Mouse (Mus musculus): ENCODE measurements around the gene Fgf22. TPM values are rescaled to one million over a fixed set of nuclear protein-coding genes. Genes with fewer than 3 reads are reported as not detected.
A peak's percentile ranks its signal among the peaks of the same experiment; 100 is the strongest.
"Not testable (repeated sequence)": the region's sequence is repeated elsewhere in the genome, so short reads cannot be mapped to it uniquely, and the experiment has no call there.

Gene Fgf22
- polyA plus RNA-seq, 1 experiment from 2014 or later: 1.6 TPM

GRCm38 (mm10) chr10:79743161-79743560 is 11.7 kb upstream of the Fgf22 start:
- Histone ChIP-seq H3K9ac (no peak overlapping the region), H3K27ac (no peak overlapping the region), H3K36me3 (replicated peaks; ENCODE audit: control insufficient read depth, insufficient read depth) (peaks cover 56% of the 10 kb centered on the region), H3K27me3 (ENCODE audit: control insufficient read depth, insufficient read depth, low read length) (no peaks in the 10 kb centered on the region), H3K4me3 (replicated peaks; ENCODE audit: low read length) (no peak overlapping the region), H3K4me1 (replicated peaks; ENCODE audit: control insufficient read depth, insufficient read depth, low read length) (peaks cover 7% of the 10 kb centered on the region), H3K4me2 (replicated peaks) (no peak overlapping the region), H3K9me3 (ENCODE audit: control insufficient read depth, low read length) (peaks cover 30% of the 10 kb centered on the region)
- ATAC-seq (ENCODE audit: low FRiP score): no peak
- WGBS: 91% methylated on average over 11 of the region's 11 CpGs
- DNase-seq (ENCODE audit: low spot score): no peak

DNA sequence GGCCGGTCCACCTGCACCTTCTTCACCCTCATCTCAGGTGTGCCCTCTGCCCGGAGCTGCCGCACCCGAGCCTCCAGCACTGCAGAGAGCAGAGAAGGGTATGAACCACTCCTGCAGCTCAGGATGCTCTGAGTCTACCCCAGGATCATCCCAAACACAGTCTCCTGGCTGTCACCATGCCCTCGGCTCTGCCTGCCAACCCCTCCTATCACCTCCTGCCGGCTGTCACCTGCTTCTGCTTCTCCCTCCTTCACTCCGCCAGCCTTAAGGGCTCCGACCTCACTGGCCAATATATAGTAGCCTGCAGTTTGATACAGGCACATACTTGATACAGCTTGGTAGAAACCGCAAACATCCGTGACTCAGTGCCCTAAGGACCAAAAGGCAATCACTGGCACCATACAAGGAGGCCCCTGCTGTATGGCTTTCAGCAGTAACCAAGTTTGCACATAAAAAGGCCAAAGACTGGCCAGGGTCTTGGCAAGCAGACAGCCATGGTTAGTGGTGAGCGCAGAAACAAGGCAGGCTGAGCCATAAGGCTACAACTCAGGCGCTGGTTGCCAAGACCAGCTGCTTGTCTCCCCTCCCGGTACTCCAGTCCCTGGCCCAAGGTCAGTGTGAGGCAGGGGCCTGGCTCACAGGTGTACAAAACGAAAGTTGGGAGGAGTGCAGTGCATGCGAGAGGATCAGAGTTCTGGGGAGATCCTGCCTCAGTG is 11.1 kb upstream of the Fgf22 start:
- Histone ChIP-seq H3K9ac (no peak overlapping the region), H3K4me2 (replicated peaks) (no peak overlapping the region), H3K4me1 (replicated peaks; ENCODE audit: control insufficient read depth, insufficient read depth, low read length) (peaks cover 7% of the 10 kb centered on the region), H3K9me3 (ENCODE audit: control insufficient read depth, low read length) (peaks cover 23% of the 10 kb centered on the region), H3K27me3 (ENCODE audit: control insufficient read depth, insufficient read depth, low read length) (no peaks in the 10 kb centered on the region; the same call in 1 of the 2 replicates), H3K36me3 (replicated peaks; ENCODE audit: control insufficient read depth, insufficient read depth) (peaks cover 50% of the 10 kb centered on the region), H3K4me3 (replicated peaks; ENCODE audit: low read length) (no peak overlapping the region), H3K27ac (no peak overlapping the region)
- WGBS: 94% methylated on average over 15 of the region's 15 CpGs
- no peak for DNase-seq (ENCODE audit: low spot score)
- no peak for ATAC-seq (ENCODE audit: low FRiP score)

DNA sequence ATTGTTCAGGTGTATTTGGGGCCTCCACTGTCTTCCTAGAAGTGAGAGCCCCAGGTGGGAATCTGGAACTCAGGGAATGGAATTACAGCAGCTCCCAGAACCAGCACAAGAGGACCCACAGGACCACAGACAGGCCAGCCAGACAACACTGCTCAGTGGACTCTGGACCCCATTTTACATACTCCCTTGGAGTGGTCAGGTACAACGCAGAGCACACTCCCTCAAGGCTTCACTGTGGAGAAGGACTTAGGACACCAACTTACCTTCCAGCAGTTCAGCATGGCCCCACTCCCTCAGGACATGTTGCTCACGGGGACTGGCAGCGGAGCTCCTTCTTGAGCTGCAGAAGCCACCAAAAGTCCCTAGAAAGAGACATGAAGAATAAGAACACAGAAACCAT is 9.5 kb upstream of the Fgf22 start:
- Histone ChIP-seq H3K4me3 (replicated peaks; ENCODE audit: low read length) (peak overlapping the region; percentile 64; the same call in 1 of the 2 replicates), H3K9ac (peak overlapping the region; percentile 71; the same call in 1 of the 2 replicates)
- 90% methylated on average over 3 of the region's 3 CpGs for WGBS

DNA sequence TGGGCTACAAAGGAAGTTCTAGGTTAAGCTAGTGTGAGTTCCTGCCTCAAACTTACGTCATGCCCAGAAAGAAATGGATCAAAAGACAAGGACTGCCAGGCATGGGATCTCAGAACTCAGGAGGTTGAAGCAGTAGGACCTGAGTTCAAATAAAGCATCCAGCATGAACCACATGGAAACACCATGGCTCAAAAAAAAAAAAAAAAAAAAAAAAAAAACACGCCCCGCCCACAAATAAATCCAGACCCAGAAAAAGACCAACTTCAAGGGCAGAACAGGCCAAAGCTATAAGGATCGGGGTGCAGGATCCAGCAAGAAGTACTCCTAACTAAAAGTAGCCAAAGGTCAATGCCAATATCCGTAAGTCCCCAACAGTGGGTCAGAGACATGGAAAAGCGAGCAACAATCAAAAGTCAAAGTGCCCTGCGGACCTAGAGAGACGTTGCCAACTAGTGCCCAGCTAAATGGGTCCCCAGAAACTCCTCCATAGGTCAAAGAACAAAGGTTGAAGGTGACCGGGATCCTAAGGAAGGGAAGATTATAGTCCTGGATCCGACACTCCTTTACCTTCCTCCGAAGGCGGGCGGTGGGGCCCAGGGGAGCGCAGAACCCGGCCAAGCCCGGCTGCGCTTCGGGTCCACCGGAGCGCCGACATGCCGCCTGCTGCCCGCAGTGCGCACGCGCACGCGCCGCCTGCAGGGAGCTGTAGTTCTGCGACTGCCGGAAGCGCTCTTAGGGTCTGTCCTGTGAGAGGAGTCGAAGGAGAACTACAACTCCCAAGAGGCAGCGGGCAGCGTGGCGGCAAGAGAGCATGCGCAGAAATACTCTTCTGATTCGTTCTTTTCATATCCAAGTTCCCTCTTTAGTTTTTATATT is 8.7 kb upstream of the Fgf22 start, which contains the start of gene Polrmt:
Gene Polrmt (minus strand): TSS at position 684 of the 876 bp plus-strand sequence.
- DNase-seq (ENCODE audit: low spot score): peak; percentile 99
- ATAC-seq (ENCODE audit: low FRiP score): peak; percentile 96
- 3% methylated on average over 38 of the region's 38 CpGs for WGBS
- H3K4me2 ChIP-seq (replicated peaks): peak within 1 kb of the TSS; percentile 76
- H3K4me3 ChIP-seq (replicated peaks; ENCODE audit: low read length): peak within 1 kb of the TSS; percentile 64
- H3K9me3 ChIP-seq (ENCODE audit: control insufficient read depth, low read length): peaks cover under 1% of the 10 kb centered on the region; the same call in 1 of the 2 replicates
- no peaks in the 10 kb centered on the region; the same call in 1 of the 2 replicates for H3K27me3 ChIP-seq (ENCODE audit: control insufficient read depth, insufficient read depth, low read length)
- peaks cover 26% of the 10 kb centered on the region for H3K36me3 ChIP-seq (replicated peaks; ENCODE audit: control insufficient read depth, insufficient read depth)
- peak within 1 kb of the TSS; percentile 71 for H3K9ac ChIP-seq
- H3K27ac ChIP-seq: no peak within 1 kb of the TSS; the same call in 1 of the 2 replicates
- peaks cover 7% of the 10 kb centered on the region for H3K4me1 ChIP-seq (replicated peaks; ENCODE audit: control insufficient read depth, insufficient read depth, low read length)

More for the DNA sequence above, 9.5 kb upstream of the Fgf22 start:
- H3K36me3 ChIP-seq (replicated peaks; ENCODE audit: control insufficient read depth, insufficient read depth): peaks cover 33% of the 10 kb centered on the region
- ATAC-seq (ENCODE audit: low FRiP score) (no peak), DNase-seq (ENCODE audit: low spot score) (no peak)
- H3K4me2 ChIP-seq (replicated peaks): peak overlapping the region; percentile 76
- H3K27ac ChIP-seq: no peak overlapping the region
- peaks cover 7% of the 10 kb centered on the region for H3K4me1 ChIP-seq (replicated peaks; ENCODE audit: control insufficient read depth, insufficient read depth, low read length)
- H3K9me3 ChIP-seq (ENCODE audit: control insufficient read depth, low read length): peaks cover 8% of the 10 kb centered on the region; the same call in 1 of the 2 replicates
- no peaks in the 10 kb centered on the region; the same call in 1 of the 2 replicates for H3K27me3 ChIP-seq (ENCODE audit: control insufficient read depth, insufficient read depth, low read length)

GRCm38 (mm10) chr10:79746774-79747151 is 8.1 kb upstream of the Fgf22 start:
- ATAC-seq (ENCODE audit: low FRiP score) (peak; percentile 53), DNase-seq (ENCODE audit: low spot score) (no peak)
- no peaks in the 10 kb centered on the region for H3K9me3 ChIP-seq (ENCODE audit: control insufficient read depth, low read length)
- peak overlapping the region; percentile 76 for H3K4me2 ChIP-seq (replicated peaks)
- peaks cover 21% of the 10 kb centered on the region for H3K36me3 ChIP-seq (replicated peaks; ENCODE audit: control insufficient read depth, insufficient read depth)
- H3K27me3 ChIP-seq (ENCODE audit: control insufficient read depth, insufficient read depth, low read length): no peaks in the 10 kb centered on the region; the same call in 1 of the 2 replicates
- H3K4me1 ChIP-seq (replicated peaks; ENCODE audit: control insufficient read depth, insufficient read depth, low read length): peaks cover 7% of the 10 kb centered on the region
- H3K4me3 ChIP-seq (replicated peaks; ENCODE audit: low read length): peak overlapping the region; percentile 64
- peak overlapping the region; percentile 48 for H3K9ac ChIP-seq
- WGBS: 26% methylated on average over 6 of the region's 6 CpGs
- no peak overlapping the region for H3K27ac ChIP-seq

GRCm38 (mm10) chr10:79748496-79748895 is 6.4 kb upstream of the Fgf22 start:
- ATAC-seq (ENCODE audit: low FRiP score) (no peak), DNase-seq (ENCODE audit: low spot score) (no peak)
- H3K4me2 ChIP-seq (replicated peaks): no peak overlapping the region
- peaks cover 7% of the 10 kb centered on the region for H3K36me3 ChIP-seq (replicated peaks; ENCODE audit: control insufficient read depth, insufficient read depth)
- no peak overlapping the region for H3K9ac ChIP-seq
- H3K27ac ChIP-seq: no peak overlapping the region
- no peak overlapping the region for H3K4me3 ChIP-seq (replicated peaks; ENCODE audit: low read length)
- H3K4me1 ChIP-seq (replicated peaks; ENCODE audit: control insufficient read depth, insufficient read depth, low read length): peaks cover 7% of the 10 kb centered on the region
- WGBS: 78% methylated on average over 6 of the region's 6 CpGs
- no peaks in the 10 kb centered on the region; the same call in 1 of the 2 replicates for H3K27me3 ChIP-seq (ENCODE audit: control insufficient read depth, insufficient read depth, low read length)
- H3K9me3 ChIP-seq (ENCODE audit: control insufficient read depth, low read length): no peaks in the 10 kb centered on the region

DNA sequence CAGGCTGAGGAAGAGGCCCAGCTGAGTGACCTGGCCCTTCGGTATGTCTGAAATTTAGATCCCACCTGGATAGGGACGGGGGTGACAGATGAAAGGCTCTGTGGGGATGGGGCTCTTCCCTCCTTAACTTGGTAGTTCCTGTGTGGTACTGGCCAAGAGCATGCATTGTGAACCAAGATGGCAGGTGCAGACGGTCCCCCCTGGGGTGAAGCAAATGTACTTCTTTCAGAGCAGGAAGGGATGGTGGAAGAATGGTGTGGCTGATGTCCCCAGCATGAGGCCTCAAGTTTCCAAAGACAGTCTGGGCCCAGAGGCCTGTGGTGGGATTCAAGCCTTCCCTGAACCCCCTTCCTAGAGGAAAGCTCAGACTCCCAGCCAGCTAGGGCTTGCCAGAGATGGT is 978 bp downstream of the Fgf22 start:
- Histone ChIP-seq H3K4me1 (replicated peaks; ENCODE audit: control insufficient read depth, insufficient read depth, low read length) (peaks cover 11% of the 10 kb centered on the region; the same call in 1 of the 2 replicates), H3K36me3 (replicated peaks; ENCODE audit: control insufficient read depth, insufficient read depth) (peaks cover 50% of the 10 kb centered on the region), H3K27me3 (ENCODE audit: control insufficient read depth, insufficient read depth, low read length) (no peaks in the 10 kb centered on the region), H3K9ac (0 out of 2 replicates have a peak overlapping the region, but pooled peaks have one; percentile 57), H3K4me3 (replicated peaks; ENCODE audit: low read length) (no peak overlapping the region), H3K9me3 (ENCODE audit: control insufficient read depth, low read length) (no peaks in the 10 kb centered on the region), H3K4me2 (replicated peaks) (no peak overlapping the region), H3K27ac (no peak overlapping the region)
- WGBS: 89% methylated on average over 3 of the region's 3 CpGs
- ATAC-seq (ENCODE audit: low FRiP score) (no peak), DNase-seq (ENCODE audit: low spot score) (no peak)

DNA sequence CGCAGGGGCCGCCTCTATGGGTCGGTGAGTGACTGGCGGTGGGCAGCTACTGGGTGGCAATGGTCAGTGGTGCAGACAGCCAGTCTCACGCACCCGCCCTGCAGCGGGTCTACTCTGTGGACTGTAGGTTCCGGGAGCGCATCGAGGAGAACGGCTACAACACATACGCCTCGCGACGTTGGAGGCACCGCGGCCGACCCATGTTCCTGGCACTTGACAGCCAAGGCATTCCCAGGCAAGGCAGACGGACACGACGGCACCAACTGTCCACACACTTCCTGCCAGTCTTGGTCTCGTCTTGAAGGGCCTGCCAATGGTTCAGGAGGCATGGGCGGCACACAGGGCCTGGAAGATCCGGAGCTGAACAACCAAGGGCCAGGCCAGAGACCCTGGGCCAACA is 1.8 kb downstream of the Fgf22 start:
- Histone ChIP-seq H3K36me3 (replicated peaks; ENCODE audit: control insufficient read depth, insufficient read depth) (peaks cover 58% of the 10 kb centered on the region), H3K4me3 (replicated peaks; ENCODE audit: low read length) (no peak overlapping the region)
- ATAC-seq (ENCODE audit: low FRiP score): no peak

DNA sequence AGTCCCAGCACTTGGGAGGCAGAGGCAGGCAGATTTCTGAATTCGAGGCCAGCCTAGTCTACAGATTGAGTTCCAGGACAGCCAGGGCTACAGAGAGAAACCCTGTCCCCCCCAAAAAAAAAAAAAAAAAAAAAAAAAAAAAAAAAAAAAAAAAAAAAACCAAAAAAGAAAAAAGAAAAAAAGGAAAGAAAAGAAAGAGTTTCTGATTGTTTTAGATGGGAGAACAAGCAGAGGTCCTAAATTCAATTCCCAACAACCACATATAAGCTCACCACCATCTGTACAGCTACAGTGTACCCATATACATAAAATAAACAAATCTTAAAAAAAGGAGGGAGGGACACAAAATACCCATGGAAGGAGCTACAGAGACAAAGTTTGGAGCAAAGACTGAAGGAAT is 4.8 kb downstream of the Fgf22 start:
- Histone ChIP-seq H3K36me3 (replicated peaks; ENCODE audit: control insufficient read depth, insufficient read depth) (peaks cover 67% of the 10 kb centered on the region), H3K4me1 (replicated peaks; ENCODE audit: control insufficient read depth, insufficient read depth, low read length) (peaks cover 11% of the 10 kb centered on the region; the same call in 1 of the 2 replicates)
- not testable (repeated sequence) for H3K4me3 ChIP-seq (replicated peaks; ENCODE audit: low read length); H3K27me3 ChIP-seq (ENCODE audit: control insufficient read depth, insufficient read depth, low read length); ATAC-seq (ENCODE audit: low FRiP score); DNase-seq (ENCODE audit: low spot score); H3K4me2 ChIP-seq (replicated peaks); H3K27ac ChIP-seq; H3K9me3 ChIP-seq (ENCODE audit: control insufficient read depth, low read length); H3K9ac ChIP-seq
- 89% methylated on average over 1 of the region's 1 CpGs for WGBS

More for the DNA sequence above, 1.8 kb downstream of the Fgf22 start:
- no peak overlapping the region for H3K27ac ChIP-seq
- DNase-seq (ENCODE audit: low spot score): no peak
- H3K4me1 ChIP-seq (replicated peaks; ENCODE audit: control insufficient read depth, insufficient read depth, low read length): peaks cover 11% of the 10 kb centered on the region; the same call in 1 of the 2 replicates
- 88% methylated on average over 24 of the region's 24 CpGs for WGBS
- no peak overlapping the region for H3K4me2 ChIP-seq (replicated peaks)
- H3K9me3 ChIP-seq (ENCODE audit: control insufficient read depth, low read length): no peaks in the 10 kb centered on the region
- H3K9ac ChIP-seq: no peak overlapping the region
- H3K27me3 ChIP-seq (ENCODE audit: control insufficient read depth, insufficient read depth, low read length): no peaks in the 10 kb centered on the region
